Mouse (Mus musculus) R1 (cell line): ENCODE measurements around the gene Id3.

Source experiments
- DNase-seq: peaks from one replicate; pipeline ENCODE4 v3.0.0-alpha.2; 2018; ENCODE audit warnings: low read depth, low spot score

Gene Id3

GRCm38 (mm10) chr4:136124581-136124980 lies 18.7 kb upstream of the Id3 start:
- DNase-seq, result no peak

- no peak for DNase-seq
Observed at GRCm38 (mm10) chr4:136125458-136125857, 17.8 kb upstream of the Id3 start.

GRCm38 (mm10) chr4:136126019-136126418 lies 17.3 kb upstream of the Id3 start:
- DNase-seq, result no peak

- no peak for DNase-seq
Observed at GRCm38 (mm10) chr4:136127670-136128069, 15.6 kb upstream of the Id3 start.

GRCm38 (mm10) chr4:136129842-136130241 lies 13.5 kb upstream of the Id3 start:
- peak; percentile 67 for DNase-seq

- no peak for DNase-seq
Observed at GRCm38 (mm10) chr4:136133801-136134200, 9.5 kb upstream of the Id3 start.

GRCm38 (mm10) chr4:136134418-136134977 lies 8.8 kb upstream of the Id3 start:
- peak; percentile 50 for DNase-seq

- no peak for DNase-seq
Observed at GRCm38 (mm10) chr4:136134978-136135873, 8.1 kb upstream of the Id3 start.

GRCm38 (mm10) chr4:136135874-136136728 lies 7.2 kb upstream of the Id3 start:
- no peak for DNase-seq

GRCm38 (mm10) chr4:136139326-136140110 lies 3.8 kb upstream of the Id3 start:
- DNase-seq, result no peak

GRCm38 (mm10) chr4:136140327-136141250 lies 2.7 kb upstream of the Id3 start:
- peak; percentile 93 for DNase-seq

GRCm38 (mm10) chr4:136142267-136143192 lies 767 bp upstream of the Id3 start:
- no peak for DNase-seq

- DNase-seq, result peak; percentile 48
Observed at GRCm38 (mm10) chr4:136144126-136144926, 1.0 kb downstream of the Id3 start.

GRCm38 (mm10) chr4:136144927-136145292 lies 1.6 kb downstream of the Id3 start:
- DNase-seq, result no peak

- no peak for DNase-seq
Observed at GRCm38 (mm10) chr4:136145362-136145885, 2.1 kb downstream of the Id3 start.

- DNase-seq, result no peak
Observed at GRCm38 (mm10) chr4:136145991-136146711, 2.9 kb downstream of the Id3 start.

- DNase-seq, result peak; percentile 99
Observed at GRCm38 (mm10) chr4:136146712-136147154, 3.4 kb downstream of the Id3 start.
